25 mouse cellular contexts compared by ENCODE assay signal in the genomic region with DNA sequence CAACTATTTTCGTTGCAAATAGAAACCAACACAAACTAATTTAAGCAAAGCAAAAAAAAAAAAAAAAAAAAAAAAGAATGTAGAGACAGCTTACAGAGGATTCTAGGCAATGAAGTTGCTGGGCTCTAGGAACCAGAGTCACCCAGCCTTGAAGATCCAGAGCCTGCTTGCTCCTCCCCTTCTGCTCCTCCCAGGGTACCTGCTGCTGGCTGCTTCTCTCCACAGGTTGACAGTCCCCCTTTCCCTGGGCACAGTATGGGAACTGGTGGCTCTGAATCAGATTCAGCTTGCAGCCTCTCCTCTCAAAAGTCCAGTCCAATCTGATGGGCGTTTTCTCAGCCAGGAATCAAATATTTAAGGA. TPM values are rescaled to one million over a fixed set of nuclear protein-coding genes. Genes with fewer than 3 reads are reported as not detected.
A peak's percentile ranks its signal among the peaks of the same experiment; 100 is the strongest.
DNase-seq lines count a peak whose midpoint lies in the region; ATAC-seq and TF ChIP-seq lines count a peak whose summit lies in the region.
"Had no signal": no experiment of that assay in that cellular context is flagged by ENCODE, and none has a peak within 500 bp of the region (broad histone marks: within the 10 kb centered on the region; RNA-seq: fewer than 3 reads in every experiment).

No protein-coding gene starts in this region.

- ATAC-seq in liver, embryonic 16.5 days (ENCODE audit: low read depth), result peak; percentile 41; the same call in 1 of the 2 replicates
- ATAC-seq in midbrain, embryonic 15.5 days (replicated peaks), result no peak
- ATAC-seq: midbrain, embryonic 16.5 days; Patski had no signal

- H3K27ac ChIP-seq in gastrocnemius, adult 2 months, result peak overlapping the region; percentile 86
- no peak overlapping the region for H3K27ac ChIP-seq in ES-E14 (ENCODE audit: insufficient read depth, low read depth, low read length, poor library complexity, severe bottlenecking)
- H3K27ac ChIP-seq in liver, embryonic 16.5 days (ENCODE audit: low read length), result peak overlapping the region; percentile 90
- no peak overlapping the region for H3K27ac ChIP-seq in midbrain, embryonic 15.5 days
- H3K27ac ChIP-seq: forebrain, embryonic 12.5 days; heart, embryonic 15.5 days; hindbrain, embryonic 15.5 days; limb, embryonic 13.5 days had no signal

- no peak overlapping the region; the same call in 1 of the 2 replicates for H3K4me3 ChIP-seq in gastrocnemius, adult 2 months
- H3K4me3 ChIP-seq in ES-E14 (ENCODE audit: insufficient read depth in 1 of 2, low read depth in 1 of 2, low read length in 2 of 2, poor library complexity in 1 of 2, severe bottlenecking in 1 of 2), result no peak overlapping the region
- H3K4me3 ChIP-seq in liver, embryonic 16.5 days (ENCODE audit: low read depth, low read length), result no peak overlapping the region
- no peak overlapping the region for H3K4me3 ChIP-seq in midbrain, embryonic 15.5 days
- H3K4me3 ChIP-seq: forebrain, embryonic 12.5 days; heart, embryonic 15.5 days; hindbrain, embryonic 15.5 days; limb, embryonic 13.5 days had no signal

- H3K9me3 ChIP-seq in ES-E14 (ENCODE audit: control insufficient read depth, insufficient read depth, low read depth, low read length), result no peaks in the 10 kb centered on the region
- H3K9me3 ChIP-seq in liver, embryonic 16.5 days (replicated peaks; ENCODE audit: control insufficient read depth, low read length), result peaks cover 2% of the 10 kb centered on the region; the same call in 1 of the 2 replicates
- no peaks in the 10 kb centered on the region for H3K9me3 ChIP-seq in midbrain, embryonic 15.5 days
- H3K9me3 ChIP-seq: forebrain, embryonic 12.5 days; heart, embryonic 15.5 days; hindbrain, embryonic 15.5 days had no signal

- peak; percentile 31 for DNase-seq in gastrocnemius, adult 2 months
- DNase-seq in gastrocnemius, adult 18-20 months (ENCODE audit: low spot score), result no peak
- no peak for DNase-seq in ES-E14 (ENCODE audit: low read depth, low spot score)
- DNase-seq in liver, result peak; percentile 49
- DNase-seq in testis, postnatal 14 days (ENCODE audit: low spot score), result no peak
- DNase-seq in layer of hippocampus, postnatal 36 days, result no peak
- DNase-seq: adrenal gland, postnatal 36 days; cerebellum, adult 11 months; cerebellum, adult 9-11 months; gastrocnemius, postnatal 14 days; heart, adult 18-20 months; kidney, adult 2 months; kidney, postnatal 10 days; right cerebral cortex, postnatal 4 days; thymus, adult 2 months; thymus, postnatal 4 days had no signal

- 31% methylated on average over 2 of the region's 2 CpGs for WGBS in liver, embryonic 16.5 days (ENCODE audit: insufficient replicate concordance)
- WGBS in midbrain, embryonic 15.5 days, result 76% methylated on average over 2 of the region's 2 CpGs

- H3K36me3 ChIP-seq in ES-E14 (ENCODE audit: control insufficient read depth, insufficient read depth, low read length, poor library complexity, severe bottlenecking), result no peaks in the 10 kb centered on the region
- no peaks in the 10 kb centered on the region for H3K36me3 ChIP-seq in liver, embryonic 16.5 days (ENCODE audit: control insufficient read depth, insufficient read depth)
- H3K36me3 ChIP-seq in midbrain, embryonic 15.5 days (replicated peaks), result no peaks in the 10 kb centered on the region
- H3K36me3 ChIP-seq: forebrain, embryonic 12.5 days; heart, embryonic 15.5 days; hindbrain, embryonic 15.5 days; limb, embryonic 13.5 days had no signal

- intact Hi-C loops in gastrocnemius, adult 2 months (cut with DNase I), result no loop called here

- H3K4me2 ChIP-seq in liver, embryonic 16.5 days (ENCODE audit: low read depth, low read length), result peak overlapping the region; percentile 28; the same call in 1 of the 2 replicates
- no peak overlapping the region for H3K4me2 ChIP-seq in midbrain, embryonic 15.5 days
- H3K4me2 ChIP-seq: forebrain, embryonic 12.5 days; heart, embryonic 15.5 days; hindbrain, embryonic 15.5 days; limb, embryonic 13.5 days; lung, embryonic 14.5 days had no signal

- in situ Hi-C loops in ES-E14 (cut with MboI; ENCODE audit: low sequenced_read_pairs in 2 of 2, unreplicated experiment in 2 of 2), result no loop called here

- H3K27me3 ChIP-seq in liver, embryonic 16.5 days (ENCODE audit: control insufficient read depth, insufficient read depth, low read depth, low read length), result no peaks in the 10 kb centered on the region
- no peaks in the 10 kb centered on the region for H3K27me3 ChIP-seq in midbrain, embryonic 15.5 days (replicated peaks)
- H3K27me3 ChIP-seq: forebrain, embryonic 12.5 days; heart, embryonic 15.5 days; hindbrain, embryonic 15.5 days; limb, embryonic 13.5 days had no signal

- H3K4me1 ChIP-seq in ES-E14 (ENCODE audit: control insufficient read depth in 2 of 2, insufficient read depth in 2 of 2, low read length in 2 of 2, poor library complexity in 1 of 2), result no peaks in the 10 kb centered on the region
- peaks cover 36% of the 10 kb centered on the region for H3K4me1 ChIP-seq in liver, embryonic 16.5 days (ENCODE audit: control insufficient read depth, low read depth, low read length)
- H3K4me1 ChIP-seq in midbrain, embryonic 15.5 days, result no peaks in the 10 kb centered on the region
- H3K4me1 ChIP-seq: forebrain, embryonic 12.5 days; hindbrain, embryonic 15.5 days; limb, embryonic 13.5 days had no signal

- TF ChIP-seq CTCF in gastrocnemius, adult 2 months (IDR thresholded peaks at IDR 0.05), result no peak

- no peak overlapping the region for H3K9ac ChIP-seq in ES-E14 (ENCODE audit: insufficient read depth, low read depth, low read length, poor library complexity, severe bottlenecking)
- H3K9ac ChIP-seq in liver, embryonic 16.5 days (ENCODE audit: low read depth, low read length), result no peak overlapping the region
- H3K9ac ChIP-seq in midbrain, embryonic 15.5 days, result no peak overlapping the region
- H3K9ac ChIP-seq: forebrain, embryonic 12.5 days; heart, embryonic 15.5 days; hindbrain, embryonic 15.5 days; limb, embryonic 13.5 days; lung, embryonic 14.5 days had no signal

TF ChIP-seq in ES-E14, 5 proteins besides CTCF, POLR2A, EP300 and RAD21:
- no peak for TF ChIP-seq MAFK (IDR thresholded peaks at IDR 0.05; ENCODE audit: insufficient read depth, low read depth, low read length)
- peak; percentile 14; the same call in 1 of the 2 replicates for TF ChIP-seq ZNF384 (IDR thresholded peaks at IDR 0.05; ENCODE audit: low read depth, low read length)
- TF ChIP-seq HCFC1 (IDR thresholded peaks at IDR 0.05; ENCODE audit: borderline replicate concordance, insufficient read depth, low read length), result no peak
TF ChIP-seq in ES-E14: peak in this region for 1.

RNA-seq across cellular contexts. Expression of a gene that starts 13.5 kb away (rescaled TPM):
- 100 to 1,000 TPM; 165 to 223 TPM for total RNA-seq in gastrocnemius, adult 2 months (2021)
- total RNA-seq in gastrocnemius, adult 18-20 months (2021), result 100 to 1,000 TPM; 168 to 210 TPM
- total RNA-seq in ES-E14 (2012; rRNA removed), result 75.9 and 77.3 TPM in 2 replicates
- 45.5 and 46.1 TPM in 2 replicates for polyA plus RNA-seq in liver, embryonic 16.5 days (2015; fragmentation: Nextera tagmentation; extraction: Ambion mirVana)
- polyA plus RNA-seq in midbrain, embryonic 15.5 days (2015; fragmentation: Nextera tagmentation; extraction: Ambion mirVana), result 91.7 and 95.1 TPM in 2 replicates
- total RNA-seq in layer of hippocampus, postnatal 36 days (2021), result 100 to 1,000 TPM; 131 TPM

Comparison
In these comparisons a context has a peak if more than half of its experiments do, and no peak if none do; other contexts are left out.
1. DNase-seq: peak in gastrocnemius, adult 2 months (single experiment) and liver (single experiment); none in gastrocnemius, adult 18-20 months (single experiment), ES-E14 (single experiment), testis, postnatal 14 days (single experiment) and layer of hippocampus, postnatal 36 days (0 of 2).
2. H3K27ac ChIP-seq: peak in gastrocnemius, adult 2 months (single experiment) and liver, embryonic 16.5 days (single experiment); none in ES-E14 (single experiment) and midbrain, embryonic 15.5 days (single experiment).